In genomic region chr3:104227438-104228111, GRCm38 (mm10) we compare ENCODE assay signal across 11 mouse cellular contexts. TPM values are rescaled to one million over a fixed set of nuclear protein-coding genes. Genes with fewer than 3 reads are reported as not detected.
DNase-seq lines count a peak whose midpoint lies in the region; ATAC-seq lines count a peak whose summit lies in the region.
"Had no signal": no experiment of that assay in that cellular context is flagged by ENCODE, and none has a peak within 500 bp of the region (broad histone marks: within the 10 kb centered on the region; RNA-seq: fewer than 3 reads in every experiment).

No protein-coding gene starts in this region.

- DNase-seq in heart, adult 11 months: peak; percentile 93
- peak; percentile 93 for DNase-seq in R1 (ENCODE audit: low read depth, low spot score)
- DNase-seq in kidney, adult 8-10 months: peak; percentile 38 to 53
- peak; percentile 57 for DNase-seq in lung, postnatal 36 days
- no peak for DNase-seq in adrenal gland, adult 8-10 months
- no peak for DNase-seq in thymus, adult 18-20 months
- DNase-seq in frontal cortex, postnatal 25 days (ENCODE audit: low spot score in 2 of 2): no peak
- DNase-seq: cerebellum, adult 8-10 months had no signal

- no peak overlapping the region for H3K27ac ChIP-seq in heart, embryonic 11.5 days (ENCODE audit: low read depth, low read length)
- H3K27ac ChIP-seq: heart, embryonic 15.5 days had no signal

- WGBS in heart, embryonic 11.5 days (ENCODE audit: insufficient replicate concordance): 38% methylated on average over 5 of the region's 5 CpGs

- ATAC-seq in heart, embryonic 11.5 days (replicated peaks; ENCODE audit: insufficient number of reproducible peaks, low FRiP score, low TSS enrichment): no peak
- ATAC-seq: activated CD4-positive, CD25-positive, alpha-beta regulatory T cell, adult 4 months had no signal

- H3K4me1 ChIP-seq in heart, embryonic 11.5 days (ENCODE audit: control insufficient read depth, insufficient read depth, low read length): peaks cover 11% of the 10 kb centered on the region

- H3K9me3 ChIP-seq in heart, embryonic 11.5 days (replicated peaks; ENCODE audit: control insufficient read depth, low read length): 0 out of 2 replicates have a peak, but pooled peaks cover 3% of the 10 kb centered on the region
- H3K9me3 ChIP-seq: heart, embryonic 15.5 days had no signal

- no peaks in the 10 kb centered on the region for H3K36me3 ChIP-seq in heart, embryonic 11.5 days (ENCODE audit: control insufficient read depth, insufficient read depth, low read length)
- H3K36me3 ChIP-seq: heart, embryonic 15.5 days had no signal

- H3K4me2 ChIP-seq in heart, embryonic 11.5 days: no peak overlapping the region
- H3K4me2 ChIP-seq: heart, embryonic 15.5 days had no signal

- H3K4me3 ChIP-seq in heart, embryonic 11.5 days (ENCODE audit: low read depth, low read length): no peak overlapping the region
- H3K4me3 ChIP-seq: heart, embryonic 15.5 days had no signal

- H3K9ac ChIP-seq in heart, embryonic 11.5 days (ENCODE audit: low read depth, low read length): no peak overlapping the region
- H3K9ac ChIP-seq: heart, embryonic 15.5 days had no signal

- no peaks in the 10 kb centered on the region for H3K27me3 ChIP-seq in heart, embryonic 11.5 days (ENCODE audit: control insufficient read depth, insufficient read depth, low read length)
- H3K27me3 ChIP-seq: heart, embryonic 15.5 days had no signal

RNA-seq across cellular contexts. Expression of gene Magi3, which starts 7.4 kb away (rescaled TPM):
- 9.1 and 11.1 TPM in 2 replicates for polyA plus RNA-seq in heart, embryonic 11.5 days (2014; fragmentation: Nextera tagmentation; extraction: Ambion mirVana)
- total RNA-seq in adrenal gland, adult 8-10 months (2022): 10 to 100 TPM; 19.4 to 31.5 (median 25.8) TPM

Comparison
In these comparisons a context has a peak if more than half of its experiments do, and no peak if none do; other contexts are left out.
1. DNase-seq: peak in heart, adult 11 months (single experiment), R1 (single experiment), kidney, adult 8-10 months (2 of 2) and lung, postnatal 36 days (single experiment); none in adrenal gland, adult 8-10 months (single experiment), thymus, adult 18-20 months (0 of 2) and frontal cortex, postnatal 25 days (0 of 2).